Mouse (Mus musculus): ENCODE measurements around the gene Gtdc1. TPM values are rescaled to one million over a fixed set of nuclear protein-coding genes. Genes with fewer than 3 reads are reported as not detected.

Gtdc1 gene
- total and polyA plus RNA-seq, 2 experiments from 2014 or later, result 18.6 to 43.4 TPM

GRCm38 (mm10) chr2:44535136-44535675 lies 392.3 kb downstream of the Gtdc1 start:
- no peaks in the 10 kb centered on the region for H3K36me3 ChIP-seq (ENCODE audit: insufficient read depth, low read length)
- H3K4me1 ChIP-seq (ENCODE audit: insufficient read depth, low read length), result no peaks in the 10 kb centered on the region
- H3K27me3 ChIP-seq (ENCODE audit: insufficient read depth, low read length), result no peaks in the 10 kb centered on the region
- no peak overlapping the region for H3K4me2 ChIP-seq (ENCODE audit: low read depth, low read length, poor library complexity, severe bottlenecking)
- peak; percentile 26 for DNase-seq (ENCODE audit: low spot score)
- H3K9me3 ChIP-seq (ENCODE audit: low read length), result no peaks in the 10 kb centered on the region
- no peak overlapping the region for H3K4me3 ChIP-seq (ENCODE audit: low read depth, low read length)
- no peak overlapping the region for H3K27ac ChIP-seq (ENCODE audit: low read depth, low read length)
- ATAC-seq (ENCODE audit: low FRiP score), result no peak
- WGBS, result 87% methylated on average over 10 of the region's 10 CpGs
- no peak overlapping the region for H3K9ac ChIP-seq (replicated peaks; ENCODE audit: low read length, poor library complexity, severe bottlenecking)
- no peak for TF ChIP-seq CTCF (IDR thresholded peaks at IDR 0.05)

- Histone ChIP-seq H3K4me1 (ENCODE audit: insufficient read depth, low read length) (no peaks in the 10 kb centered on the region; the same call in 1 of the 2 replicates), H3K27ac (ENCODE audit: low read depth, low read length) (no peak overlapping the region), H3K9ac (replicated peaks; ENCODE audit: low read length, poor library complexity, severe bottlenecking) (no peak overlapping the region), H3K4me2 (ENCODE audit: low read depth, low read length, poor library complexity, severe bottlenecking) (no peak overlapping the region), H3K4me3 (ENCODE audit: low read depth, low read length) (no peak overlapping the region), H3K9me3 (ENCODE audit: low read length) (no peaks in the 10 kb centered on the region), H3K27me3 (ENCODE audit: insufficient read depth, low read length) (no peaks in the 10 kb centered on the region), H3K36me3 (ENCODE audit: insufficient read depth, low read length) (no peaks in the 10 kb centered on the region)
- no peak for TF ChIP-seq CTCF (IDR thresholded peaks at IDR 0.05)
- ATAC-seq (ENCODE audit: low FRiP score) (no peak), DNase-seq (ENCODE audit: low spot score) (peak; percentile 14)
- WGBS, result 33% methylated on average over 6 of the region's 6 CpGs
Observed at GRCm38 (mm10) chr2:44526110-44527032, 401.1 kb downstream of the Gtdc1 start.

GRCm38 (mm10) chr2:44525187-44525919 lies 402.1 kb downstream of the Gtdc1 start:
- no peak overlapping the region for H3K4me2 ChIP-seq (ENCODE audit: low read depth, low read length, poor library complexity, severe bottlenecking)
- TF ChIP-seq CTCF (IDR thresholded peaks at IDR 0.05), result no peak
- no peaks in the 10 kb centered on the region for H3K27me3 ChIP-seq (ENCODE audit: insufficient read depth, low read length)
- no peak overlapping the region for H3K4me3 ChIP-seq (ENCODE audit: low read depth, low read length)
- no peaks in the 10 kb centered on the region; the same call in 1 of the 2 replicates for H3K4me1 ChIP-seq (ENCODE audit: insufficient read depth, low read length)
- no peak overlapping the region for H3K9ac ChIP-seq (replicated peaks; ENCODE audit: low read length, poor library complexity, severe bottlenecking)
- no peak for ATAC-seq (ENCODE audit: low FRiP score)
- 45% methylated on average over 5 of the region's 5 CpGs for WGBS
- H3K9me3 ChIP-seq (ENCODE audit: low read length), result no peaks in the 10 kb centered on the region
- no peak overlapping the region for H3K27ac ChIP-seq (ENCODE audit: low read depth, low read length)
- no peak for DNase-seq (ENCODE audit: low spot score)
- H3K36me3 ChIP-seq (ENCODE audit: insufficient read depth, low read length), result no peaks in the 10 kb centered on the region

GRCm38 (mm10) chr2:44519236-44519635 lies 408.2 kb downstream of the Gtdc1 start:
- TF ChIP-seq CTCF (IDR thresholded peaks at IDR 0.05), result no peak
- no peaks in the 10 kb centered on the region for H3K36me3 ChIP-seq (ENCODE audit: insufficient read depth, low read length)
- H3K27me3 ChIP-seq (ENCODE audit: insufficient read depth, low read length), result no peaks in the 10 kb centered on the region
- H3K4me1 ChIP-seq (ENCODE audit: insufficient read depth, low read length), result no peaks in the 10 kb centered on the region; the same call in 1 of the 2 replicates
- H3K9me3 ChIP-seq (ENCODE audit: low read length), result no peaks in the 10 kb centered on the region
- H3K9ac ChIP-seq (replicated peaks; ENCODE audit: low read length, poor library complexity, severe bottlenecking), result no peak overlapping the region
- DNase-seq (ENCODE audit: low spot score) (no peak), ATAC-seq (ENCODE audit: low FRiP score) (no peak)
- H3K4me2 ChIP-seq (ENCODE audit: low read depth, low read length, poor library complexity, severe bottlenecking), result no peak overlapping the region
- no peak overlapping the region for H3K27ac ChIP-seq (ENCODE audit: low read depth, low read length)
- WGBS, result 78% methylated on average over 3 of the region's 3 CpGs
- no peak overlapping the region for H3K4me3 ChIP-seq (ENCODE audit: low read depth, low read length)

- no peak overlapping the region for H3K4me2 ChIP-seq (ENCODE audit: low read depth, low read length, poor library complexity, severe bottlenecking)
- H3K4me3 ChIP-seq (ENCODE audit: low read depth, low read length), result no peak overlapping the region
- H3K9ac ChIP-seq (replicated peaks; ENCODE audit: low read length, poor library complexity, severe bottlenecking), result no peak overlapping the region
- no peaks in the 10 kb centered on the region for H3K9me3 ChIP-seq (ENCODE audit: low read length)
- no peaks in the 10 kb centered on the region for H3K27me3 ChIP-seq (ENCODE audit: insufficient read depth, low read length)
- WGBS, result 56% methylated on average over 4 of the region's 4 CpGs
- H3K4me1 ChIP-seq (ENCODE audit: insufficient read depth, low read length), result no peaks in the 10 kb centered on the region
- H3K27ac ChIP-seq (ENCODE audit: low read depth, low read length), result no peak overlapping the region
- DNase-seq (ENCODE audit: low spot score), result peak; percentile 12
- no peaks in the 10 kb centered on the region for H3K36me3 ChIP-seq (ENCODE audit: insufficient read depth, low read length)
- no peak for TF ChIP-seq CTCF (IDR thresholded peaks at IDR 0.05)
- no peak for ATAC-seq (ENCODE audit: low FRiP score)
Observed at GRCm38 (mm10) chr2:44518085-44518484, 409.4 kb downstream of the Gtdc1 start.

Other genes with a start within 250 kb of the Gtdc1 start
- 39.6 and 48.1 TPM in 2 replicates for gene Zeb2, start 189.7 kb upstream of the Gtdc1 start, total RNA-seq (2014; rRNA removed)
- gene Zeb2, start 189.7 kb upstream of the Gtdc1 start, polyA plus RNA-seq (2015; fragmentation: Nextera tagmentation; extraction: Ambion mirVana), result 13.4 and 15.3 TPM in 2 replicates